Mouse (Mus musculus) retina, postnatal 7 days (tissue): ENCODE measurements around the gene Hlcs.

Experiments
- DNase-seq: peaks from one replicate; pipeline ENCODE4 v3.0.0-alpha.2; 2012; ENCODE audit warnings: low read depth, low spot score

The Hlcs gene

GRCm38 (mm10) chr16:94328881-94329867 lies 15.8 kb upstream of the Hlcs start:
- no peak for DNase-seq

DNA sequence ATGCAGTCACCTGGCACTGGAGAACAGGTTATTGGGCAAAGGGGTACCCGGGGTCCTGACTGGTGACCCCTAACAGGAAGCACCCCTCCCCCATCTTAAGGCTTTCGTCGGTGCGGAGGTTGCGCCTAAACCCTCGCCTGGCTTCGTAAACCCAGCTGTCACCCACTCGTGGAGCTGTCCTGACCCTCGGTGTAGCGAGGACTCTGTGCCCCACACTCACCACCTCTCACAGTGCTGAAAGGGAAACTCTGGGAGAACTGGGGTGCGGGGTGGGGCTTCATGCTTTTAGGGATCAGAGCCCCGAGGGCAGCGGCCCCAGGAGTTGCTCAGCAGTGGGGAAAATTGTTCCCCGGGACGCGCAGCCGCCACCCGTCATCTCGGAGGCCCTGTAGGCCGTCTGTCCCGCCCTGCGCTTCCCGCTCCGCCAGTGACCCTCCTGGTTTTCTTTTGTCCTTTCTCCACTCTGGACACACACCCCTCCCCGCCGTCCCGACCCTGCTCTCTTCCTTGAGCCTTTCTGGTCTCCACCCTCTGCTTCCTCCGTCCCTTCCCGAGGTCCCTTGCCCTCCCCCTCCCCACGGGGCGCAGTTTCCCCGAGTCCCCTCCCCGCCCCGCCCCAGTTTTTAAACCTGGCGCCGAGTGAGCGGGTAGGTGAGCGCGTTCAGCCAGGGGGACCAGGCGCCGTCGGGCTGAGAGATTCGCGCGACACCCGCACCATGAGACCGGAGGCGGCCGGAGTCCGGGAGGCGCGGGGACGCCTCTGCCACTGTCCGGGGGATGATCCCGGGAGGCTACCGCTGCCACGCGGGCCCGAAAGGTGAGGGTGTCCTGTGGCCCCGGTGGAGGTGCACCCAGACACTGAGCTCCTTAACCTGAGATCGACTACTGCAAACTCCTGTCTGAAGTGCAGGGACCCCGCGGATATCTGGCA lies 14.7 kb upstream of the Hlcs start, which contains the start of gene Ripply3:
TSS of gene Ripply3 (plus strand) at position 640 of the 931 bp plus-strand sequence.
- DNase-seq: no peak

DNA sequence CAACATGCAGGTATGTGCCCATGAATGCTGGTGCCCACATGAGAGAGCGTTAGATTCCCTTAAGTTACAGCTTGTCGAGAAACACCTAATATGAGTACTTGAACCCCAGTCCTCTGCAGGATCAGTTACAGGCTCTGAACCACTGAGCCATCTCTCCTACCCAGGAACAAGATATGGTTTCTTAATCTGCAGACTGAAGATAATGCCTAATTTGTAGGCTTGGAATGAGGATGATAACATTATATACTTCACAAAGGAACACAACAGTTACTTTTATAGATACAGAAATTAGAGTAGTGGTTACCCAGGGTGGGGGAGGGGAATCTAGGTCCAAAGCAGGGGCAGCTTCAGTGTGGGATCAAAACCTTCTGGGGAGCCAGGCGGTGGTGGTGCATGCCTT lies 12.6 kb upstream of the Hlcs start:
- no peak for DNase-seq

DNA sequence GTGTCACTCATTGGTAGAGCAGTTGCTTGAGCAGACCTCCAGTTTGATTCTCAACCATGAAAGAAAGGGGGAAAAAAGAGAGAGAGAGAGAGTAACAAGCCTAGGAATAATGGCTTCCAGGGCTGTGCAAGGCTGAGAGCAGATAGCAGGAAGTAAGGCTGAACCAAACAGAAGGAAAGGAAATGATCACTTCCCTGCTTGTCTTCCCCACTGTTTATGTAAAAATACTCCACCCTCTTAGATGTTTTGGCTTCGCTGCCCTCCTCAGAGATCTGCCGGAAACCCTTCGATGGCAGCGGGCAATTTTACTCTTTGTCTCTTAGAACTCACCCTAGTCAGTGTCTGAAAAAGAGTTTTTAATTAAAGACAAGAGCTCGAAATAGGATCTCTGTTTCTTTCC lies 10.3 kb upstream of the Hlcs start:
- DNase-seq: no peak

DNA sequence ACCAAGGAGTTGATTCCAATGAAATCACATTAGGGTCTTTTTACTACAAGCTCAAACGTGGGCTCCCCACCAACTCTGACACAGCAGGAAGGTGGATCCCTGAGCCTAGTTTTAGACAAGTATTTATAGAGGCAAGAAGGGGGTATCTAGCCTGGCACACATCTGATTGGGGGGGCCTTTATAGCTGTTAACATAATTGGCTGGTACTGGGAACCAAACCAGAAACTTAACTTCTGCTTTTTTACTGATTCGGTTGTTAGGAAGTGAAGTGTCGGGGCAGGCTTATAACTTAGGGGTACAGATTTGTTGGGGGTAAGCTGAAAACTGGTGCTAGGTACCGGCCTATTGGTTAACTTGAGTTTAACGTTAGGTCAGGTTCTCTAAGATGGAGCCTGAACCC lies 6.9 kb upstream of the Hlcs start:
- DNase-seq: no peak

GRCm38 (mm10) chr16:94317752-94318151 lies 4.4 kb upstream of the Hlcs start:
- no peak for DNase-seq

GRCm38 (mm10) chr16:94315215-94315614 lies 1.8 kb upstream of the Hlcs start:
- no peak for DNase-seq

- DNase-seq: no peak
Measured at GRCm38 (mm10) chr16:94314626-94315025, 1.3 kb upstream of the Hlcs start.

DNA sequence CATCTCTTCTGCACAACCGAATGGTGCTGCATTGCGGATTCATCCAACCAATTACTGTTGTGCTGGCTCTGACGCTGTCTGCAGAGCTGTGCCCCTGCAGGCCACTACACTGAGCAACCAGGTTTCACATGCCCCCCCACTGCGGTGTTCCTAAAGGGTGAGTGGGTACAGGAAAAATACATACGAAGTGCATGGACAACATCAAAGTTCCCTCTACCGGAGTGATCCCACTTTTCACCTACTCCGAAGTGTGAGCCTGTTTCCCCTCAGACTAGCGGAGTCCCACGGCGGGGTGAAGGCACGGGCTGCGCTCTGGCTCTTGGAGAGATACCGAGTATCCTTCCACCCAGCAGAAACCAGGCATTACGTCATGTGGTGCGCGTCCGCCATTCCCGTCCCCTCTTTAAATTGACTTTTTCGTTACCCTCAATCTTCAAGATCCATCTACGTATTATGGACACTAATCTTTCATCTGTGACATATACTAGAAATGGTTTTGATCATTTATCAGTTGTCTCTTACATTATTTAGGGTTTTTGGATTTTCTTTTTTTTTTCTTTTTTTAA lies 625 bp downstream of the Hlcs start:
- peak; percentile 75 for DNase-seq

GRCm38 (mm10) chr16:94311931-94312330 lies 1.4 kb downstream of the Hlcs start:
- DNase-seq: no peak

- DNase-seq: no peak
Measured at GRCm38 (mm10) chr16:94311416-94311815, 2.0 kb downstream of the Hlcs start.

GRCm38 (mm10) chr16:94309025-94309424 lies 4.3 kb downstream of the Hlcs start:
- no peak for DNase-seq

DNA sequence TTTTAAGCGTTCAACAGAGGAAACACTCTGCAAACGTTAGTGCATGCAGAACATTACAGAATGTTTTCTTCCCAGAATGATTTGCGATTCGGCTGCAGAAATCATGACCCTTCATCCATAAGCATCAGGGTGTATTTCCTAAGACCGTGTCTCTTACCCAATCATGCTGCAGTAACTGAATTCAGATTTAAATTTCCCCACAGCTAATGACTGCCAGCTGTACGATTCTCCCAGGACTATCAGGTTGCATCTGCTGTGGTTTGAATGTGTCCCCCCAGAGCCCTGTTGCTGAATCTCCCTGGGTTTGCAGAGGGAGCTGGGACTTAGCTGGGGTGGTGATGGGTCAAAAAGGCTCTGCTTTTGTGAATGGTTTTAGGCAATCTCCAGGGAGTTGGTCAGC lies 5.4 kb downstream of the Hlcs start:
- DNase-seq: no peak

DNA sequence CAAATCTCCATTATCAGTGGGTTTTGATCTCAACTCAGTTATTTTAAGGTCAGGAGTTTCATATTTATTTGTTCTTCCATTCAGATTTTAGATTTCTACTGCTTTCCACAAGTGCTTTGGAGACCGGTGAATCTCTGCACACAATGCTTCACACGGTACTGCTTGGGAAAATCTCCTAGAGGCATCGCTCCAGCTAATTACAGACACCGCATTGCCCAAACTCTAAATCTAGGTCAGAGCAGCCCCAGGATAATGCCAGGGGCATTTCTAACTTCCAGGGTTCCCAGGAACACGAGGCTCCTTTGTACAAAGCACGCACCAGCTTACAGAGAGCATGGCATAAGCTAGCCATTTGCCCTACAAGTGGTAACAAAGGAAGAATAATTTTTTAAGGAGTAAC lies 5.8 kb downstream of the Hlcs start:
- DNase-seq: no peak

GRCm38 (mm10) chr16:94303203-94303535 lies 10.2 kb downstream of the Hlcs start:
- DNase-seq: no peak

DNA sequence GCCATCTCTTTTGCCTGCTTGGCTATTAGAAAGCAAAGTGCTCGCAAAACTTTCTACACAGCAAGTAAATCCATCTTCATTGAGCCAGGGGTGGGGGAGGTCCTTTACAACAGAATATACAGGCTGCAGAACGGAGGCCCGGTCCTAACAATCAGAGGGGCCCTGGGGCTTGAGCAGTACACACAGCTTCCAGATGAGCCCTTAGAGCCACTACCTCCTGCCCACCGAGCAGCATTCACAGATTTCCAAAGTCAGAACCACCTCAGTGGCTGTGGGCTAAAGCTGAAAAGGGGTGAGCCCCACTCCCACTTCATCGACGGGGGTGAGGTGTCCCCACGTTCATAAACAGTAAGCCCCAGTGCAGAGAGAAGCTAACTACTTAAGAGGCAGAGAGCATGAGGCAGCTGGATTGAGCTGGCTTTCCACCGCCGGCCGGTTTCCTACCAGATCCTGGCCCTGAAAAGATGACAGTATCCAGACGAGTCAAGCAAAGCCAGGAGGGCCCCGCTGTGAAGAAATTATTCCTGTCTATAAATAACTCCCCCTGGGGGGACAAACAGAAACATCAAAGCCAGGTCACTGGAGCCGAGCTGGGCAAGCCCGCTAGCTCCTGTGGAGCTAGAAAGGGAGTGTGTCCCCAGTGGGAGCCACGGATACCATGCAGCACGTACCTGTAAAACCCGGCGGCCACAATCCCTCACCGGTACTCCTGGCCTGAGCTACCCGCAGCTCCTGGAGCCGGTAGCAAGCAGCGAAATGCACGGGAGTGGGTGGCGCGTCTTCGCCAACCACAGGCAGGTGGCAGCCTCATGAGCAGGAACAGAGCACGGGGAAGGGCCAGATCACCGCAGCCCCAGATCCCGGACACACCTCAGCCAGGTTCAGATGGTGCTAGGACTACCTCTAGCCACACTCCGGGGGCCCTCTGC lies 10.8 kb downstream of the Hlcs start:
- no peak for DNase-seq

DNA sequence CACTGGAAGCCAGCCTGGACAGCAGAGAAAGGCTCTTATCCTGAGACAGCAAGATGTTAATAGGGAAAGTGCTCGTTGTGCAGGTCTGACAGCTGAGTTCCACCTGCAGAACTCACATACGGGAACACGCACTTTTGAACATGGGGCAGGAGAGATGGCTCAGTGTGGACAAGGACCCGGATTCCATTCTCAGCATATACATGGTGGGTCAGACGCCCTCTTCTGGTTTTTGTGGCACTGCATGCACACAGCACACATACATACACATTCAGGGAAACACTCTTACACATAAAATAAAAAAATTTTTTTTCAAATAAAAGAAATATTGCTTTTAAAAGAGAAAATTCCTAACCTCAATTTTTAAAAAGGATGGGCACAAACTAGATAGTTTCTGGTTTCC lies 11.7 kb downstream of the Hlcs start:
- no peak for DNase-seq

DNA sequence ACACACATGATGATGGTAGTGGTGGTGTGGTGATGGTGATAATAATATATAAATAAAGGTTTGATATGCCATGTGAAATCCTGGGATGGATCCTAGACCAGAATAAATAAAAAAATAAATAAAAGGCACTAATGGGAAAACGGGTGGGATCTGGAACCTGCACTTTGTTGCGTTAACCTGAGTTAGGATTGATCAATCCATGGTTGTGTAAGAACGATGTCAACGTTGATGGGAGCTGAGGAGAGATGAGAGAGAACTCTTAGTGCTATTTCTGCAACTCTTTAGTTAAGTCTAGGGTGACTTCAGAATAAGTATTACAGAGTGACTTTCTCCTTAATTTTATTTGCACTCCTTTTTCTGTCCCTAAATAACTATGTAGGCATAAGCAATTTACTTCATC lies 12.2 kb downstream of the Hlcs start:
- no peak for DNase-seq

DNA sequence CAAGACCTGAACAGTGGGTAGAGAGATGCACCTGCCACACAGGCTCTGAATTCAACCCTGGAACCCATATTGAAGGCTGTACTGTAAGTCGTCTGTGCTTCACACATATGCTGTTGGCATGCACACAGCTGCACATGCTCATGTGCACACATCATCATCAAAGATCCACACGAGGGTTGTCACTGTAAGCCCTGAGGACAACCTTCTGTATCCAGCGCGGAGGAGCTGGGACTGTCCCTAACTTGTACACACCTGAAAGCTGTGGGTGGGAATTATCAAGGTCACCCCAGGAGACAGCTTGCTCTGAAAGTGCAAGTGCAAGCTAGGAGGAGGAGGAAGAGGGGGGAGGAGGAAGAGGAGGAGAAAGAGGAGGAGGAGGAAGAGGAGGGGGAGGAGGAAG lies 14.2 kb downstream of the Hlcs start:
- no peak for DNase-seq

- DNase-seq: no peak
Measured at GRCm38 (mm10) chr16:94298081-94298480, 15.3 kb downstream of the Hlcs start.

GRCm38 (mm10) chr16:94291141-94291540 lies 22.2 kb downstream of the Hlcs start:
- DNase-seq: no peak
